Mouse (Mus musculus): Measurements from ENCODE around the gene Fxyd3.

Fxyd3 gene

GRCm38 (mm10) chr7:31098697-31099611 is 22.4 kb upstream of the Fxyd3 start:
- DNase-seq (ENCODE audit: low read depth, low spot score), result peak; percentile 60

- peak; percentile 93 for DNase-seq (ENCODE audit: low read depth, low spot score)
These were observed 21.2 kb upstream of the Fxyd3 start for GRCm38 (mm10) chr7:31097583-31098248.

GRCm38 (mm10) chr7:31096892-31097564 is 20.5 kb upstream of the Fxyd3 start:
- no peak for DNase-seq (ENCODE audit: low read depth, low spot score)

GRCm38 (mm10) chr7:31094774-31095501 is 18.4 kb upstream of the Fxyd3 start:
- peak; percentile 34 for DNase-seq (ENCODE audit: low read depth, low spot score)

GRCm38 (mm10) chr7:31089721-31090120 is 13.2 kb upstream of the Fxyd3 start:
- DNase-seq (ENCODE audit: low read depth, low spot score), result no peak

GRCm38 (mm10) chr7:31088206-31088605 is 11.7 kb upstream of the Fxyd3 start:
- DNase-seq (ENCODE audit: low read depth, low spot score), result no peak

- DNase-seq (ENCODE audit: low read depth, low spot score), result no peak
These were observed 10.8 kb upstream of the Fxyd3 start for GRCm38 (mm10) chr7:31087262-31087661.

GRCm38 (mm10) chr7:31086175-31086755 is 9.8 kb upstream of the Fxyd3 start:
- DNase-seq (ENCODE audit: low read depth, low spot score), result no peak

- peak; percentile 44 for DNase-seq (ENCODE audit: low read depth, low spot score)
These were observed 8.7 kb upstream of the Fxyd3 start for GRCm38 (mm10) chr7:31085171-31085570.

- no peak for DNase-seq (ENCODE audit: low read depth, low spot score)
These were observed 7.6 kb upstream of the Fxyd3 start for GRCm38 (mm10) chr7:31084140-31084539.

- no peak for DNase-seq (ENCODE audit: low read depth, low spot score)
These were observed 6.5 kb upstream of the Fxyd3 start for GRCm38 (mm10) chr7:31082831-31083588.

- DNase-seq (ENCODE audit: low read depth, low spot score), result no peak
These were observed 5.6 kb upstream of the Fxyd3 start for GRCm38 (mm10) chr7:31082106-31082505.

- DNase-seq (ENCODE audit: low read depth, low spot score), result no peak
These were observed 4.6 kb upstream of the Fxyd3 start for GRCm38 (mm10) chr7:31081106-31081505.

GRCm38 (mm10) chr7:31080611-31081010 is 4.1 kb upstream of the Fxyd3 start:
- DNase-seq (ENCODE audit: low read depth, low spot score), result no peak

GRCm38 (mm10) chr7:31079670-31080069 is 3.2 kb upstream of the Fxyd3 start:
- DNase-seq (ENCODE audit: low read depth, low spot score), result no peak

- DNase-seq (ENCODE audit: low read depth, low spot score), result peak; percentile 67
These were observed 1.5 kb upstream of the Fxyd3 start for GRCm38 (mm10) chr7:31077885-31078445.

GRCm38 (mm10) chr7:31077470-31077869 is 966 bp upstream of the Fxyd3 start:
- no peak for DNase-seq (ENCODE audit: low read depth, low spot score)

- no peak for DNase-seq (ENCODE audit: low read depth, low spot score)
These were observed 1.8 kb downstream of the Fxyd3 start for GRCm38 (mm10) chr7:31074713-31075069.

GRCm38 (mm10) chr7:31074061-31074712 is 2.3 kb downstream of the Fxyd3 start:
- DNase-seq (ENCODE audit: low read depth, low spot score), result no peak

GRCm38 (mm10) chr7:31073546-31073945 is 3.0 kb downstream of the Fxyd3 start:
- no peak for DNase-seq (ENCODE audit: low read depth, low spot score)
